ENCODE assay signal across 18 mouse cellular contexts in the genomic region with DNA sequence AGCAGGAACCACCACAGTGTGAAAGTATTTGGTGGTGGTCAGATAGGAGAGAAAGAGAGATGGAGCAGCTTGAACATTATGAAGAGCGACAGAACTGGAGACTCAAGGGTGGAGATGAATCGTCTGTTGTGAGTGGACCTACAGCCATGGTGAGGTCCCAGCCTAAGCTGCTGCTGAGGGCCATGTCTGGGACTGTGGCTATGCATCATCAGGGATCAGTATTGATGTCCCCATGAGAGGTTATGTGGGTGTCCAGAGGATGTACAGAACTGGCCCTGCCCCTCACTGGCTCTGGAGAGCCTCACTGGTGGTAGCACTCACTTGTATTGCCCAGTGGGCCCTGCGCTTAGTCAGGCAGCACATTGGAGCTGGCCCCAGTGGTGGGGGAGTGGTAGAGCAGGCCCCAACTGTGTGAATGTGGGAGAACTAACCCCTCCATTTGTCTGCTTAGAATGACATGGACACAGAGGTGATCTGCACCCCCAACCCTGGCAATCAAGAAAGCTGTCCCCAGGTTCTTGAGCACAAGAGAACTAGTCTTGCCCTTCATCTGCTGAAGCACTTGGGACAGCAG.
DNase-seq lines count a peak whose midpoint lies in the region; ATAC-seq and TF ChIP-seq lines count a peak whose summit lies in the region.
"Had no signal": no experiment of that assay in that cellular context is flagged by ENCODE, and none has a peak within 500 bp of the region (broad histone marks: within the 10 kb centered on the region; RNA-seq: fewer than 3 reads in every experiment).

No protein-coding gene starts in this region.

- no peaks in the 10 kb centered on the region for H3K27me3 ChIP-seq in embryonic facial prominence, embryonic 12.5 days
- no peaks in the 10 kb centered on the region for H3K27me3 ChIP-seq in embryonic facial prominence, embryonic 10.5 days (replicated peaks; ENCODE audit: low read depth, poor library complexity, severe bottlenecking)
- H3K27me3 ChIP-seq in kidney, postnatal 0 days (ENCODE audit: insufficient read depth, low read length), result no peaks in the 10 kb centered on the region
- H3K27me3 ChIP-seq in kidney, embryonic 16.5 days (ENCODE audit: insufficient read depth, low read length), result no peaks in the 10 kb centered on the region
- no peaks in the 10 kb centered on the region for H3K27me3 ChIP-seq in midbrain, embryonic 11.5 days (ENCODE audit: control insufficient read depth, insufficient read depth, low read length)
- H3K27me3 ChIP-seq in midbrain, embryonic 15.5 days (replicated peaks), result no peaks in the 10 kb centered on the region
- H3K27me3 ChIP-seq in embryonic facial prominence, embryonic 15.5 days, result no peaks in the 10 kb centered on the region
- H3K27me3 ChIP-seq: heart, embryonic 13.5 days had no signal

- ATAC-seq in embryonic facial prominence, embryonic 12.5 days (ENCODE audit: insufficient number of reproducible peaks, insufficient read depth, low FRiP score, low TSS enrichment), result peak; percentile 69
- 0 out of 2 replicates have a peak, but pooled peaks have one; percentile 21 for ATAC-seq in kidney, postnatal 0 days (replicated peaks; ENCODE audit: low FRiP score, low read depth)
- no peak for ATAC-seq in kidney, embryonic 16.5 days (ENCODE audit: low FRiP score, low TSS enrichment)
- 0 out of 2 replicates have a peak, but pooled peaks have one; percentile 42 for ATAC-seq in midbrain, embryonic 11.5 days (ENCODE audit: low FRiP score)
- ATAC-seq in midbrain, embryonic 15.5 days (replicated peaks), result no peak
- ATAC-seq in embryonic facial prominence, embryonic 15.5 days (ENCODE audit: insufficient number of reproducible peaks, low FRiP score, low TSS enrichment, low read depth), result 0 out of 2 replicates have a peak, but pooled peaks have one; percentile 7
- ATAC-seq: forebrain, embryonic 14.5 days; hindbrain, embryonic 16.5 days; inflammation-experienced regulatory T-cells, adult 6 months had no signal

- no peaks in the 10 kb centered on the region for H3K36me3 ChIP-seq in embryonic facial prominence, embryonic 12.5 days
- no peaks in the 10 kb centered on the region for H3K36me3 ChIP-seq in embryonic facial prominence, embryonic 10.5 days (replicated peaks)
- H3K36me3 ChIP-seq in kidney, postnatal 0 days (ENCODE audit: insufficient read depth, low read length), result no peaks in the 10 kb centered on the region
- H3K36me3 ChIP-seq in kidney, embryonic 16.5 days (ENCODE audit: insufficient read depth, low read length), result no peaks in the 10 kb centered on the region
- H3K36me3 ChIP-seq in midbrain, embryonic 11.5 days (ENCODE audit: control insufficient read depth, insufficient read depth, low read length), result no peaks in the 10 kb centered on the region
- H3K36me3 ChIP-seq in midbrain, embryonic 15.5 days (replicated peaks), result no peaks in the 10 kb centered on the region
- no peaks in the 10 kb centered on the region for H3K36me3 ChIP-seq in embryonic facial prominence, embryonic 15.5 days
- H3K36me3 ChIP-seq: heart, embryonic 13.5 days had no signal

- no peak overlapping the region for H3K4me3 ChIP-seq in embryonic facial prominence, embryonic 12.5 days
- no peak overlapping the region for H3K4me3 ChIP-seq in embryonic facial prominence, embryonic 10.5 days
- no peak overlapping the region for H3K4me3 ChIP-seq in kidney, postnatal 0 days (replicated peaks; ENCODE audit: low read depth, low read length)
- no peak overlapping the region for H3K4me3 ChIP-seq in kidney, embryonic 16.5 days (ENCODE audit: low read length)
- no peak overlapping the region for H3K4me3 ChIP-seq in midbrain, embryonic 11.5 days (ENCODE audit: low read depth, low read length)
- H3K4me3 ChIP-seq in midbrain, embryonic 15.5 days, result no peak overlapping the region
- H3K4me3 ChIP-seq in embryonic facial prominence, embryonic 15.5 days (replicated peaks), result no peak overlapping the region
- H3K4me3 ChIP-seq: heart, embryonic 13.5 days had no signal

- DNase-seq in embryonic facial prominence, embryonic 10.5 days (ENCODE audit: low spot score), result no peak
- no peak for DNase-seq in kidney, postnatal 0 days (ENCODE audit: low spot score)
- DNase-seq in midbrain, embryonic 11.5 days (ENCODE audit: low spot score, missing footprints), result no peak
- DNase-seq in right cerebral cortex, adult 2 months (ENCODE audit: low spot score in 2 of 2), result no peak
- DNase-seq: adrenal gland, postnatal 10 days; cerebellum, adult 11-12 months; cerebellum, adult 9-10 months; cerebellum, postnatal 36 days; gastrocnemius, postnatal 10 days; heart, postnatal 36 days had no signal

- H3K4me1 ChIP-seq in embryonic facial prominence, embryonic 12.5 days, result no peaks in the 10 kb centered on the region
- no peaks in the 10 kb centered on the region for H3K4me1 ChIP-seq in embryonic facial prominence, embryonic 10.5 days
- no peaks in the 10 kb centered on the region for H3K4me1 ChIP-seq in kidney, postnatal 0 days (replicated peaks; ENCODE audit: insufficient read depth, low read length)
- no peaks in the 10 kb centered on the region for H3K4me1 ChIP-seq in kidney, embryonic 16.5 days (ENCODE audit: insufficient read depth, low read length)
- H3K4me1 ChIP-seq in midbrain, embryonic 11.5 days (ENCODE audit: control insufficient read depth, insufficient read depth, low read length), result no peaks in the 10 kb centered on the region
- no peaks in the 10 kb centered on the region for H3K4me1 ChIP-seq in midbrain, embryonic 15.5 days
- no peaks in the 10 kb centered on the region for H3K4me1 ChIP-seq in embryonic facial prominence, embryonic 15.5 days

- H3K9me3 ChIP-seq in embryonic facial prominence, embryonic 12.5 days, result no peaks in the 10 kb centered on the region
- no peaks in the 10 kb centered on the region for H3K9me3 ChIP-seq in embryonic facial prominence, embryonic 10.5 days
- no peaks in the 10 kb centered on the region for H3K9me3 ChIP-seq in kidney, postnatal 0 days (replicated peaks; ENCODE audit: low read length)
- no peaks in the 10 kb centered on the region for H3K9me3 ChIP-seq in kidney, embryonic 16.5 days (ENCODE audit: low read length)
- no peaks in the 10 kb centered on the region for H3K9me3 ChIP-seq in midbrain, embryonic 11.5 days (ENCODE audit: control insufficient read depth, low read length)
- no peaks in the 10 kb centered on the region for H3K9me3 ChIP-seq in midbrain, embryonic 15.5 days
- no peaks in the 10 kb centered on the region for H3K9me3 ChIP-seq in embryonic facial prominence, embryonic 15.5 days (replicated peaks)
- H3K9me3 ChIP-seq: heart, embryonic 13.5 days had no signal

- H3K4me2 ChIP-seq in embryonic facial prominence, embryonic 12.5 days (replicated peaks), result no peak overlapping the region
- no peak overlapping the region for H3K4me2 ChIP-seq in kidney, postnatal 0 days (ENCODE audit: low read length)
- H3K4me2 ChIP-seq in kidney, embryonic 16.5 days (replicated peaks; ENCODE audit: low read depth, low read length), result no peak overlapping the region
- no peak overlapping the region for H3K4me2 ChIP-seq in midbrain, embryonic 11.5 days
- no peak overlapping the region for H3K4me2 ChIP-seq in midbrain, embryonic 15.5 days
- H3K4me2 ChIP-seq in embryonic facial prominence, embryonic 15.5 days (replicated peaks), result no peak overlapping the region
- H3K4me2 ChIP-seq: heart, embryonic 13.5 days had no signal

- H3K9ac ChIP-seq in embryonic facial prominence, embryonic 12.5 days, result no peak overlapping the region
- no peak overlapping the region for H3K9ac ChIP-seq in kidney, postnatal 0 days (ENCODE audit: low read depth, low read length)
- no peak overlapping the region for H3K9ac ChIP-seq in kidney, embryonic 16.5 days (replicated peaks; ENCODE audit: low read length)
- no peak overlapping the region for H3K9ac ChIP-seq in midbrain, embryonic 11.5 days (ENCODE audit: low read length)
- no peak overlapping the region for H3K9ac ChIP-seq in midbrain, embryonic 15.5 days
- no peak overlapping the region for H3K9ac ChIP-seq in embryonic facial prominence, embryonic 15.5 days
- H3K9ac ChIP-seq: heart, embryonic 13.5 days had no signal

- 84% methylated on average over 3 of the region's 3 CpGs for WGBS in embryonic facial prominence, embryonic 12.5 days
- WGBS in embryonic facial prominence, embryonic 10.5 days, result 95% methylated on average over 3 of the region's 3 CpGs
- WGBS in kidney, postnatal 0 days, result 93% methylated on average over 3 of the region's 3 CpGs
- WGBS in kidney, embryonic 16.5 days, result 92% methylated on average over 3 of the region's 3 CpGs
- 89% methylated on average over 3 of the region's 3 CpGs for WGBS in midbrain, embryonic 11.5 days
- 90% methylated on average over 3 of the region's 3 CpGs for WGBS in midbrain, embryonic 15.5 days
- WGBS in embryonic facial prominence, embryonic 15.5 days, result 91% methylated on average over 3 of the region's 3 CpGs

- no peak for TF ChIP-seq CTCF in kidney, postnatal 0 days (IDR thresholded peaks at IDR 0.05; ENCODE audit: low read depth)

- H3K27ac ChIP-seq in embryonic facial prominence, embryonic 12.5 days, result no peak overlapping the region
- no peak overlapping the region for H3K27ac ChIP-seq in embryonic facial prominence, embryonic 10.5 days (replicated peaks)
- H3K27ac ChIP-seq in kidney, postnatal 0 days, result no peak overlapping the region
- no peak overlapping the region for H3K27ac ChIP-seq in kidney, embryonic 16.5 days (ENCODE audit: low read length)
- no peak overlapping the region for H3K27ac ChIP-seq in midbrain, embryonic 11.5 days (ENCODE audit: low read depth, low read length)
- H3K27ac ChIP-seq in midbrain, embryonic 15.5 days, result no peak overlapping the region
- H3K27ac ChIP-seq in embryonic facial prominence, embryonic 15.5 days (replicated peaks), result no peak overlapping the region
- H3K27ac ChIP-seq: heart, embryonic 13.5 days had no signal

Comparison
In these comparisons a context has a peak if more than half of its experiments do, and no peak if none do; other contexts are left out.
1. ATAC-seq: peak in embryonic facial prominence, embryonic 12.5 days (single experiment), kidney, postnatal 0 days (single experiment), midbrain, embryonic 11.5 days (single experiment) and embryonic facial prominence, embryonic 15.5 days (single experiment); none in kidney, embryonic 16.5 days (single experiment) and midbrain, embryonic 15.5 days (single experiment).